Mouse (Mus musculus): ENCODE data around the gene Gli2. TPM values are rescaled to one million over a fixed set of nuclear protein-coding genes. Genes with fewer than 3 reads are reported as not detected.

Gli2 gene
- polyA plus RNA-seq, 1 experiment from 2014 or later, result 8.1 TPM

- WGBS, result 66% methylated on average over 6 of the region's 6 CpGs
- H3K27ac ChIP-seq, result no peak overlapping the region
- no peaks in the 10 kb centered on the region for H3K27me3 ChIP-seq (replicated peaks)
- H3K4me1 ChIP-seq, result no peaks in the 10 kb centered on the region
- H3K9ac ChIP-seq, result no peak overlapping the region
- H3K36me3 ChIP-seq, result no peaks in the 10 kb centered on the region
- ATAC-seq (ENCODE audit: insufficient read depth, low FRiP score, low read depth), result no peak
- H3K9me3 ChIP-seq, result no peaks in the 10 kb centered on the region
- H3K4me3 ChIP-seq (replicated peaks), result no peak overlapping the region
- no peak overlapping the region for H3K4me2 ChIP-seq
Measured at GRCm38 (mm10) chr1:119074910-119075309, 21.5 kb upstream of the Gli2 start.

- Histone ChIP-seq H3K9ac (no peak overlapping the region), H3K27ac (no peak overlapping the region), H3K36me3 (no peaks in the 10 kb centered on the region), H3K4me1 (no peaks in the 10 kb centered on the region), H3K4me3 (replicated peaks) (no peak overlapping the region), H3K9me3 (no peaks in the 10 kb centered on the region), H3K27me3 (replicated peaks) (no peaks in the 10 kb centered on the region), H3K4me2 (no peak overlapping the region)
- ATAC-seq (ENCODE audit: insufficient read depth, low FRiP score, low read depth), result no peak
- WGBS, result 85% methylated on average over 7 of the region's 7 CpGs
Measured at GRCm38 (mm10) chr1:119073876-119074275, 20.5 kb upstream of the Gli2 start.

GRCm38 (mm10) chr1:119064892-119065671 is 11.7 kb upstream of the Gli2 start:
- H3K9me3 ChIP-seq, result no peaks in the 10 kb centered on the region
- H3K27ac ChIP-seq, result no peak overlapping the region
- H3K4me1 ChIP-seq, result no peaks in the 10 kb centered on the region
- no peak overlapping the region for H3K4me3 ChIP-seq (replicated peaks)
- no peaks in the 10 kb centered on the region for H3K27me3 ChIP-seq (replicated peaks)
- no peaks in the 10 kb centered on the region for H3K36me3 ChIP-seq
- H3K9ac ChIP-seq, result no peak overlapping the region
- no peak overlapping the region for H3K4me2 ChIP-seq
- ATAC-seq (ENCODE audit: insufficient read depth, low FRiP score, low read depth), result no peak
- WGBS, result 64% methylated on average over 20 of the region's 20 CpGs

DNA sequence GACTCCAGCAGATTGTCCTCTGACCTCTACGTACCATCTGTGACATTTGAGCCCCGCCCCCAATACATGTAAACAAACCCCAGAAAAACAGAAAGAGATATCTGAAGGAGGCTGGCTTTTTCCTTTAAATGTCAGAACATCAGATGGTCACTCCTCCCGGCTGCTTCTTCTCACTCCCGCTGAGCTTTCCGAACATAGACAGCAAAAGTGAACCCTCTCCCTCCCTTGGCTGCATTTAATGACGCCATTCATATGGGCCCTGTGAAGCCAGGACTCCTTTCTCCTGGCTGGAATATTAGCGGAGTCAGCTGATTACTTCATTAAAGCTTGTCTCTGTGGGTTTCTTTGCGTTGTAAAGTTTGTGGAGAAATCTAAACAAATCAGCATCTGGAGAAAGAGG is 3.1 kb upstream of the Gli2 start:
- Histone ChIP-seq H3K27ac (peak overlapping the region; percentile 31; the same call in 1 of the 2 replicates), H3K4me2 (no peak overlapping the region), H3K27me3 (replicated peaks) (0 out of 2 replicates have a peak, but pooled peaks cover 5% of the 10 kb centered on the region), H3K36me3 (no peaks in the 10 kb centered on the region), H3K9ac (no peak overlapping the region), H3K4me3 (replicated peaks) (no peak overlapping the region), H3K4me1 (peaks cover 14% of the 10 kb centered on the region; the same call in 1 of the 2 replicates), H3K9me3 (no peaks in the 10 kb centered on the region)
- 32% methylated on average over 8 of the region's 8 CpGs for WGBS
- ATAC-seq (ENCODE audit: insufficient read depth, low FRiP score, low read depth), result no peak

DNA sequence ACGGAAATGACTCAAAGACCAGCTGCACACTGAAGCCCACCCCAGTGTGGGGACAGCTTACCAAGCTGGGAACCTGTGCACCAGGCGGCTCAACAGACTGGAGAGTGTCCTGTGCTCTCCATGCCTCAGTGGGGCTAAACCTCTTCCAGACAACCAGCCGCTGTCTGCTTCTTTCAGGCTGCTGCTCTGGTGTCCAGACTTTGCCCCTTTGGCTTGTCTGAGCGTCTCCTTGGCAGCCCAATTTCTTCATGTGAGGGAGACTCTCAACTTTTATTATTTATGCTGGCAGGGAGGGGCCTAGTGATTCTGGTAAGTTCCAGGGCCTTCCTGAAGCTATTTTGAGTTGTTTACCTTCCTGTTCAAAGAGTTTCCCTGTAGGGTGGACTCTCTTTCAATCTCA is 2.4 kb upstream of the Gli2 start:
- peaks cover 21% of the 10 kb centered on the region; the same call in 1 of the 2 replicates for H3K4me1 ChIP-seq
- WGBS, result 84% methylated on average over 4 of the region's 4 CpGs
- H3K9me3 ChIP-seq, result no peaks in the 10 kb centered on the region
- H3K4me2 ChIP-seq, result no peak overlapping the region
- no peaks in the 10 kb centered on the region for H3K36me3 ChIP-seq
- H3K27ac ChIP-seq, result no peak overlapping the region
- no peak overlapping the region for H3K9ac ChIP-seq
- no peak overlapping the region for H3K4me3 ChIP-seq (replicated peaks)
- 0 out of 2 replicates have a peak, but pooled peaks cover 10% of the 10 kb centered on the region for H3K27me3 ChIP-seq (replicated peaks)
- ATAC-seq (ENCODE audit: insufficient read depth, low FRiP score, low read depth), result no peak

GRCm38 (mm10) chr1:119054468-119054867 is 1.0 kb upstream of the Gli2 start:
- Histone ChIP-seq H3K4me2 (peak overlapping the region; percentile 86), H3K4me1 (peaks cover 32% of the 10 kb centered on the region; the same call in 1 of the 2 replicates), H3K9me3 (no peaks in the 10 kb centered on the region), H3K36me3 (no peaks in the 10 kb centered on the region), H3K9ac (no peak overlapping the region), H3K4me3 (replicated peaks) (peak overlapping the region; percentile 54), H3K27me3 (replicated peaks) (0 out of 2 replicates have a peak, but pooled peaks cover 15% of the 10 kb centered on the region), H3K27ac (no peak overlapping the region)
- 24% methylated on average over 6 of the region's 6 CpGs for WGBS
- no peak for ATAC-seq (ENCODE audit: insufficient read depth, low FRiP score, low read depth)

DNA sequence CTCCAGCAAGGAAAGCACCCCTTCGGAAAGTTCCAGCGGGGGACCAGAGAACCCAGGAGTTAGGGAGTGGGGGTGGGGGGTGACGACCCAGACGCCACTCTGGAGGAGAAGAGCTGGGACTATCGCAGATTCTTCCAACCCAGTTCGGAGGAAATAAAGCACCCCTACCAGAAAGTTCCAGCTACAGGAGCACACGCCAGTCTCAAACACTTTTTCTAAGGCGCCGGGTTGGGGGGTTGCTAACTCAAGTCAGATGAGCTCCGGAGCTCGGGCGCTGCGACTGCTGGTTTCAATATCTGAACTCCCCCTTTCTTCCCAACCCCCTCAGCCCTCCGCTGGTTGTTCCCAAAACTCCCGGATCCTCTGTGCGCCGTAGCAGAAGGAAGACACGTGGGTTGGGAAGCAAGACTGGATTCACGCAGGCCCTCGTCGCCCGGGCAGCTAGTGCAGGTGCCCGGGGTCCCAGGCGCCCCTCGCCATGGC is 494 bp upstream of the Gli2 start:
- WGBS, result under 1% methylated on average over 25 of the region's 25 CpGs
- peaks cover 32% of the 10 kb centered on the region; the same call in 1 of the 2 replicates for H3K4me1 ChIP-seq

GRCm38 (mm10) chr1:119052631-119053177 is 715 bp downstream of the Gli2 start:
- no peaks in the 10 kb centered on the region for H3K9me3 ChIP-seq
- WGBS, result 0% methylated on average over 33 of the region's 33 CpGs
- ATAC-seq (ENCODE audit: insufficient read depth, low FRiP score, low read depth), result 0 out of 2 replicates have a peak, but pooled peaks have one; percentile 1
- peak overlapping the region; percentile 54 for H3K4me3 ChIP-seq (replicated peaks)
- peak overlapping the region; percentile 86 for H3K4me2 ChIP-seq
- H3K4me1 ChIP-seq, result peaks cover 38% of the 10 kb centered on the region
- 0 out of 2 replicates have a peak, but pooled peaks cover 15% of the 10 kb centered on the region for H3K27me3 ChIP-seq (replicated peaks)
- peak overlapping the region; percentile 46; the same call in 1 of the 2 replicates for H3K9ac ChIP-seq
- H3K36me3 ChIP-seq, result no peaks in the 10 kb centered on the region
- H3K27ac ChIP-seq, result peak overlapping the region; percentile 90

More for the DNA sequence above, 494 bp upstream of the Gli2 start:
- Histone ChIP-seq H3K9me3 (no peaks in the 10 kb centered on the region), H3K9ac (peak overlapping the region; percentile 16; the same call in 1 of the 2 replicates), H3K36me3 (no peaks in the 10 kb centered on the region), H3K4me2 (peak overlapping the region; percentile 86), H3K4me3 (replicated peaks) (peak overlapping the region; percentile 54), H3K27ac (peak overlapping the region; percentile 90), H3K27me3 (replicated peaks) (0 out of 2 replicates have a peak, but pooled peaks cover 15% of the 10 kb centered on the region)
- peak; percentile 13; the same call in 1 of the 2 replicates for ATAC-seq (ENCODE audit: insufficient read depth, low FRiP score, low read depth)

DNA sequence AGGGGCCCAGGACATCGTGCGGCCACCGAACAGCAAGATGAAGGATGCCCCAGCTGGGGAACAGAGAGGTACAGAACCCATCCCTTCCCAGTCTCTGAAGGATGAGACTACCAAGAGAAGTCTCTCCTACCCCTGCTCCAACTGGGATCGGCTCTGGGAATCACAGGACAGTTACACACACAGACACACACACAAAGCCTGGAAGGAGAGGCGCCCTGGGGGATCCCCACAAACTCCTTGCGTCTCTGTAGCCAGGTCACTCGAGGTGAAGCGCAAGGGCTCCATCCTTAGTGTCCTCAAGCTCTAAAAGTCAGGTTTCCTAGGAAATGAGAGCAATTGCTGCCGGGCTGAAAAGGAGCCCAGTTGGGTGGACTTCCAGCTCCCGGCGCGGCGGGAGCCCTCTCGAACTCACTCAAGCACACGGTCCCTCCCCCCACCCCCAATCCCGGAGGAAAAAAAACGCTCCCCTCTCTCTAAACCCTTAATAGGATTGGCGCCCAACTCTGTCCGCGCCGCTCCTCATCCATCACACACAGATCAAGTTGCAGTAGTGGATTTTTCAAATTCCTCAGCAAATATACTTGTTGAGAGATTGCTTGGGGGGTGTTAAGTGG is 1.4 kb downstream of the Gli2 start:
- under 1% methylated on average over 21 of the region's 21 CpGs for WGBS
- no peak for ATAC-seq (ENCODE audit: insufficient read depth, low FRiP score, low read depth)
- Histone ChIP-seq H3K36me3 (no peaks in the 10 kb centered on the region), H3K27ac (peak overlapping the region; percentile 90), H3K4me1 (peaks cover 41% of the 10 kb centered on the region), H3K9me3 (no peaks in the 10 kb centered on the region), H3K9ac (peak overlapping the region; percentile 46; the same call in 1 of the 2 replicates), H3K27me3 (replicated peaks) (0 out of 2 replicates have a peak, but pooled peaks cover 15% of the 10 kb centered on the region), H3K4me3 (replicated peaks) (peak overlapping the region; percentile 54), H3K4me2 (peak overlapping the region; percentile 86)

GRCm38 (mm10) chr1:119051192-119051937 is 2.1 kb downstream of the Gli2 start:
- Histone ChIP-seq H3K9ac (peak overlapping the region; percentile 13; the same call in 1 of the 2 replicates), H3K27ac (peak overlapping the region; percentile 90), H3K9me3 (no peaks in the 10 kb centered on the region), H3K4me3 (replicated peaks) (peak overlapping the region; percentile 54), H3K4me1 (peaks cover 41% of the 10 kb centered on the region), H3K4me2 (peak overlapping the region; percentile 86), H3K27me3 (replicated peaks) (0 out of 2 replicates have a peak, but pooled peaks cover 15% of the 10 kb centered on the region), H3K36me3 (no peaks in the 10 kb centered on the region)
- no peak for ATAC-seq (ENCODE audit: insufficient read depth, low FRiP score, low read depth)
- WGBS, result 2% methylated on average over 21 of the region's 21 CpGs
